Comparison of ENCODE assay signal across 8 mouse cellular contexts in the genomic region with DNA sequence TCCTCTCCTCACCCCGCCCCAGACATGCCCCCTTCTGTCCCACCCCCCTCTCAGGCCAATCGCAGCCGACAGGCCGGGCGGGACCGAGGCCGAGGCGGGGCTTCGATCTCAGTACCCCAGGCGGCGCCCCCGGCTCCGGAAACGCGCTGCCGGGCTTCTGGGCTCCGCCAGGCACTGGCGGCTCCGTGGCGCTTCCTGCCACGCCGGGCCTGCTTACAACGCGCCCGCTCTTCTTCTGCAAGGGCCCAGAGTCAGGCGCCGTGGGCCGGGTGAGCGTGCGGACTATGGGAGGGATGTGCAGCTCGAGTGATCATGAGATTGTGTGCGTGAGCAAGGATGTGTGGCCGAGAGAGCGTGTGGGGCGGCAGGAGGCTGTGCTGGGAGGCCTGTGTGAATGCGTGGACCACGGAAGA. TPM values are rescaled to one million over a fixed set of nuclear protein-coding genes. Genes with fewer than 3 reads are reported as not detected.
A peak's percentile ranks its signal among the peaks of the same experiment; 100 is the strongest.
DNase-seq lines count a peak whose midpoint lies in the region; ATAC-seq and TF ChIP-seq lines count a peak whose summit lies in the region.

Zfp275 (plus strand) TSS at position 139 of the 413 bp plus-strand sequence.

- no peak for TF ChIP-seq CTCF in ES-Bruce4 (IDR thresholded peaks at IDR 0.05; ENCODE audit: low read depth, low read length)
- no peak for TF ChIP-seq CTCF in forebrain, postnatal 0 days (IDR thresholded peaks at IDR 0.05; ENCODE audit: low read depth)
- no peak for TF ChIP-seq CTCF in layer of hippocampus, adult 2 months (conservative IDR thresholded peaks at IDR 0.05)
- TF ChIP-seq CTCF in lung, embryonic 14.5 days (IDR thresholded peaks at IDR 0.05; ENCODE audit: low read depth), result no peak

- peak within 1 kb of the TSS; percentile 88 for H3K4me3 ChIP-seq in ES-Bruce4 (ENCODE audit: low read depth, low read length)
- peak within 1 kb of the TSS; percentile 49 for H3K4me3 ChIP-seq in forebrain, postnatal 0 days (ENCODE audit: low read depth, low read length)
- peak within 1 kb of the TSS; percentile 63 for H3K4me3 ChIP-seq in layer of hippocampus, adult 2 months
- peak within 1 kb of the TSS; percentile 59 for H3K4me3 ChIP-seq in lung, embryonic 14.5 days (ENCODE audit: low read depth, low read length)

- ATAC-seq in forebrain, postnatal 0 days, result peak; percentile 95
- ATAC-seq in lung, embryonic 14.5 days (ENCODE audit: insufficient read depth), result peak; percentile 98

- no peak for TF ChIP-seq EP300 in ES-Bruce4 (IDR thresholded peaks at IDR 0.05; ENCODE audit: insufficient read depth, low read depth, low read length)

- H3K36me3 ChIP-seq in ES-Bruce4 (ENCODE audit: control insufficient read depth, insufficient read depth, low read length, poor library complexity, severe bottlenecking), result no peaks in the 10 kb centered on the region
- no peaks in the 10 kb centered on the region for H3K36me3 ChIP-seq in forebrain, postnatal 0 days (ENCODE audit: insufficient read depth)
- H3K36me3 ChIP-seq in lung, embryonic 14.5 days (ENCODE audit: insufficient read depth), result 0 out of 2 replicates have a peak, but pooled peaks cover 7% of the 10 kb centered on the region

- H3K27me3 ChIP-seq in ES-Bruce4 (ENCODE audit: control insufficient read depth, insufficient read depth, low read length, poor library complexity, severe bottlenecking), result no peaks in the 10 kb centered on the region
- no peaks in the 10 kb centered on the region for H3K27me3 ChIP-seq in forebrain, postnatal 0 days (ENCODE audit: insufficient read depth, low read length)
- no peaks in the 10 kb centered on the region for H3K27me3 ChIP-seq in lung, embryonic 14.5 days (ENCODE audit: insufficient read depth, low read length)

- H3K9ac ChIP-seq in ES-Bruce4 (ENCODE audit: low read depth, poor library complexity, severe bottlenecking), result peak within 1 kb of the TSS; percentile 72
- H3K9ac ChIP-seq in forebrain, postnatal 0 days, result peak within 1 kb of the TSS; percentile 64
- H3K9ac ChIP-seq in lung, embryonic 14.5 days, result peak within 1 kb of the TSS; percentile 75

- no peak within 1 kb of the TSS for H3K27ac ChIP-seq in ES-Bruce4 (ENCODE audit: insufficient read depth, low read length)
- H3K27ac ChIP-seq in forebrain, postnatal 0 days (ENCODE audit: low read depth, low read length), result peak within 1 kb of the TSS; percentile 78
- peak within 1 kb of the TSS; percentile 75 for H3K27ac ChIP-seq in layer of hippocampus, adult 2 months
- H3K27ac ChIP-seq in lung, embryonic 14.5 days (ENCODE audit: low read depth), result peak within 1 kb of the TSS; percentile 58; the same call in 1 of the 2 replicates

- H3K4me1 ChIP-seq in ES-Bruce4 (ENCODE audit: control insufficient read depth, insufficient read depth, low read length), result no peaks in the 10 kb centered on the region
- H3K4me1 ChIP-seq in forebrain, postnatal 0 days (ENCODE audit: insufficient read depth), result no peaks in the 10 kb centered on the region
- H3K4me1 ChIP-seq in lung, embryonic 14.5 days (ENCODE audit: insufficient read depth), result no peaks in the 10 kb centered on the region

- peak within 1 kb of the TSS; percentile 54 for H3K4me2 ChIP-seq in forebrain, postnatal 0 days (ENCODE audit: low read depth)
- peak within 1 kb of the TSS; percentile 62 for H3K4me2 ChIP-seq in lung, embryonic 14.5 days

- H3K9me3 ChIP-seq in ES-Bruce4 (replicated peaks; ENCODE audit: control insufficient read depth, insufficient read depth, low read length, poor library complexity, severe bottlenecking), result no peaks in the 10 kb centered on the region
- H3K9me3 ChIP-seq in forebrain, postnatal 0 days (ENCODE audit: low read length), result no peaks in the 10 kb centered on the region
- no peaks in the 10 kb centered on the region for H3K9me3 ChIP-seq in lung, embryonic 14.5 days (ENCODE audit: low read depth, low read length)

- WGBS in forebrain, postnatal 0 days, result 27% methylated on average over 36 of the region's 37 CpGs
- whole genome bisulfite sequencing in lung, embryonic 14.5 days, result 16% methylated on average over 37 of the region's 37 CpGs

- TF ChIP-seq POLR2A in ES-Bruce4 (IDR thresholded peaks at IDR 0.05; ENCODE audit: insufficient read depth, low read length), result no peak

- intact Hi-C loops in heart, postnatal 36 days (cut with DNase I), result loop anchor here (10.0 kb wide), 1 partner anchor 328 kb away; no protein-coding TSS in a partner anchor

- DNase-seq in cerebellum, adult 11 months, result peak; percentile 64
- DNase-seq in forebrain, postnatal 0 days, result peak; percentile 78
- DNase-seq in heart, postnatal 36 days, result peak; percentile 76 to 79
- peak; percentile 64 to 66 for DNase-seq in layer of hippocampus, adult 2 months (ENCODE audit: low spot score in 2 of 2)
- DNase-seq in lung, embryonic 14.5 days, result peak; percentile 88
- peak; percentile 71 for DNase-seq in ovary, adult 18-20 months (ENCODE audit: low spot score)
- DNase-seq in thymus, postnatal 10 days (ENCODE audit: low spot score in 2 of 2), result peak; percentile 78

RNA-seq across cellular contexts. Expression of gene Zfp275, which starts in this region (rescaled TPM):
- polyA plus RNA-seq in ES-Bruce4 (2011; ENCODE audit: insufficient read depth, insufficient read length, low read depth, missing spikeins), result 19.1 and 20.2 TPM in 2 replicates
- total RNA-seq in forebrain, postnatal 0 days (2014; rRNA removed), result 24.6 and 32.3 TPM in 2 replicates
- polyA plus RNA-seq in forebrain, postnatal 0 days (2015; fragmentation: Nextera tagmentation; extraction: Ambion mirVana), result 3.7 and 5.2 TPM in 2 replicates
- total RNA-seq in heart, postnatal 36 days (2021), result 1 to 10 TPM; 4.4 to 6.0 TPM
- 10 to 100 TPM; 11.0 to 11.9 TPM for total RNA-seq in layer of hippocampus, adult 2 months (2021)
- 18.2 and 20.7 TPM in 2 replicates for polyA plus RNA-seq in lung, embryonic 14.5 days (2014; fragmentation: Nextera tagmentation; extraction: Ambion mirVana)
